Mouse (Mus musculus): ENCODE measurements around the gene Rere.
"Not testable (repeated sequence)": the region's sequence is repeated elsewhere in the genome, so short reads cannot be mapped to it uniquely, and the experiment has no call there.

Rere gene

DNA sequence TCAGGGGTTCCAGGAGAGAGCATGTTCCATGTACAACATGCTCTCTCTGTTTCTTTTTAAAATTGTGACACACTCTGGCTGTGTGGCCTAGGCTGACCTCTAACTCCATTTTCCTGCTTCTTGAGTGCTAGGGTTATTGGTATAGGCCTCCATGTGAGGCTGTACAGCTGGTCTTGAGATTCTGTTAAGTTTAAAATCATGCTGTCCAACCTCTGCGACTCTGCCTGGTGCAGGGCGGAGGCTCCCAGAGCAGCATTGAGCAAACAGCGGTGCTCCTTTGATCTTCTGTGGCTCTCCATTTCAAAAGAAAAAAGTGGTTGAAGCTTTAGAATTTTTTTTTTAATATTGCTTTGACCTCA is 302.3 kb downstream of the Rere start:
- in situ Hi-C loops (cut with MboI; ENCODE audit: unreplicated experiment in 2 of 2): loop anchor here in 1 of 2 experiments (5.0 kb wide), 1 partner anchor 46 kb away; no protein-coding TSS in a partner anchor

DNA sequence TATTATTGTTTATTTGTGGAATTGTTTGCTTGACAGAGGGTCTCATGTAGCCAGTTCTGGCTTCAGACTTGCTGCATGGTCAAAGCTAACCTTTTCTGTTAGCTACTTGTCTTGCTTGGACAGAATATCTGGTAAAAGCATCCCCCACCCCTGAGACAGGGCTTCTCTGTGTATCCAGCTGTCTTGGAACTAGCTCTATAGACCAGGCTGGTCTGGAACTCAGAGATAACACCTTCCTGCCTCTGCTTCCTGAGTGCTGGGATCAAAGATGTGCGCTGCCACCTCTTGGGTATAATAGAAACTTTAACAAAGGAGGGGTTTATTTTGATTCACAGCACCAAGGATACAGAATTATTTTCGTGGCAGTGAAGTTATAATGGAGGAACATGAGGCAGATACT is 304.4 kb downstream of the Rere start:
- in situ Hi-C loops (cut with MboI; ENCODE audit: unreplicated experiment in 2 of 2): no loop called here

DNA sequence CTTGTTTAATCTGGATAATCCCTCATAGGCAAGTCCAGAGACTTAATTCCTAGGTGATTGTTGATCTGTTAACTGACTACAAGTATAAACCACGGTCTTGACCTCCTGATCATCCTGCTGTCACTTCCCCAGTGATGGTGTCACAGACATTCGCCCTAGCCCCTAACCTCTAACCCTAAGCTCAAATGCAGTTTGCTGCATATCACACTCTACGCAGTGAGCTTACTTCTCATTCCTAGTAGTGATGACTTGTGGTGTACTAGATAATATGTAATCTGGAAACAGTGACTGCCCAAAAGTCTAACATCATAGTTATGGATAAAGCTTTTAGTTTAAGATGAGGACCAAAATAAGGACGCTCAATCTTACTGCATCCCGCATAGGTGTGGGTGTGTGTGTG is 304.8 kb downstream of the Rere start:
- in situ Hi-C loops (cut with MboI; ENCODE audit: unreplicated experiment in 2 of 2): no loop called here

DNA sequence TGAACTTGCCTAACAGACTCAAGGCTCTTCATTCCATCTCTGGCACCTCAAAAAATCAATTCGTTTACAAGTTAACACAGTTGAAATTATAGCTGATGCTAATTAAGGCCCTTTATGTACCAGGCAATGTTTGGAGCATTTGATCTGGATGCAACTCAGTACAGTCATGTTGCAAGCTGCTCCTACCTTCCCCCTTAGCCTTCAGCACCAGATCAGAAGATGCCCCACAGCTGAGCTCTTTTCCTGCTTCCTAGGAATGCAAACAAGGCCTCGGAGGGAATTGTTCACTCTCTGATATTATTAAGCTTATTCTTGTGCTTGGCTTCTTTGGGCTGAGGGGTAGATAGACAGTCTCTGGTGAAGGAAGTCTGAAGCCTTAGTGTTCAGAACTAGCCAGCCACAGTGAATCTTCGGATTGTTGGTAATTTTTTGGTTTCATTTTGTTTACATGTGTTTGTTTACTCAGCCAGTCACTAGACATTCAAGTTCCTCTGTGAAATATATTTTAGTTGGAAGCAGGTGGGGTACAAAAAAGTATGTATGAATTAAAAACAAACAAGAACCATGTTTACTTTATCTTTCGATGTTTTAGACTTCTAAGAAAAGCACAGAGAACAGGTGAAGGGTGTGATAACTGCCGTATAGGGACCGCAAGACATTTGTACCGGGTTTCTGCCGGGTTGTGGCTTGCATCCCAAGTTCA is 306.3 kb downstream of the Rere start:
- in situ Hi-C loops (cut with MboI; ENCODE audit: unreplicated experiment in 2 of 2): no loop called here

DNA sequence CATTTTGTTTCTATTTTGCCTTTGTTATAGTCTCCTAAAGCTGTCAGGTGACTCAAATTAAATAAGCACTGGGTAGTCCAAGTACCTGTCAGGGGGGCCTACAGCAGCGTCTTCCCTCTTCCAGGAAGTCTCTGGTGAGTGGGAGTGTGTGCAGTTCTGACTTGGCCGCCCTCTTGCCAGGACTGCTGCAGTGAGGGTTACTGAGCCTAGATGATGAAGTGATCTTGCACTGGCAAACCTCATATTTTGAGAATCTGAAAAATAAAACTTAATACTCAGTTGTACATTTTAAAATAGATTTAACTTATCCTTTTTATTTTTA is 306.8 kb downstream of the Rere start:
- in situ Hi-C loops (cut with MboI; ENCODE audit: unreplicated experiment in 2 of 2): no loop called here

DNA sequence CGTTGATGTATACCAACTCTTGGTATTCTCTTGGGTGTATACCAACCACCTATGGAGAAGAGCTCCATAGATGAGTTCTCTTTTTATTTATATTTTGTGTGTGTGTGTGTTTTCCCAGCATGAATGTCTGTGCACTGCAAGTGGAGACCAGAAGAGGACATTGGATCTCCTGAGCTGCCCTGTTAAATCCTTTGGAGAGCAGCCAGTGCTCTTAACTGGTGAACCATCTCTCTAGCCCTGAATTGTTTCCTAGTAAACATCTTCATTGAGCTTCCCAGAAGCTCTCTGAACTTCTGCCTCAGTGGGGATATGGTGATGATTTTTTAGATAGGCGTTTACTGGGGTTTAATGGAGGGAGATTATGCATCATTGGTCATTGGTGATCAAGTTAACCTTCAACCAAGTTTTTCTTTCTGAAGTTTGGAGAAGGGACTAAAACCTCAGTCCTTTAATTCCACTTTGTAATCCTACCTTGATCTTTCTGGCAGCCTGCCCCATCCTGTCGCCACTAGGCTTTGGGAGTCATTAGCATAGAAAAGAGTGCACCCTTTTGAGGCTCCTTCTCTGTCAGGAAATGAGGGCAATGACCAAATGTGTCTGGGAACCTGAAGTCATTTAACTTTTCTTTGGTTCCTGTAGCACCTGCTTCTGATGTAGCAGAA is 309.3 kb downstream of the Rere start:
- in situ Hi-C loops (cut with MboI; ENCODE audit: unreplicated experiment in 2 of 2): no loop called here

DNA sequence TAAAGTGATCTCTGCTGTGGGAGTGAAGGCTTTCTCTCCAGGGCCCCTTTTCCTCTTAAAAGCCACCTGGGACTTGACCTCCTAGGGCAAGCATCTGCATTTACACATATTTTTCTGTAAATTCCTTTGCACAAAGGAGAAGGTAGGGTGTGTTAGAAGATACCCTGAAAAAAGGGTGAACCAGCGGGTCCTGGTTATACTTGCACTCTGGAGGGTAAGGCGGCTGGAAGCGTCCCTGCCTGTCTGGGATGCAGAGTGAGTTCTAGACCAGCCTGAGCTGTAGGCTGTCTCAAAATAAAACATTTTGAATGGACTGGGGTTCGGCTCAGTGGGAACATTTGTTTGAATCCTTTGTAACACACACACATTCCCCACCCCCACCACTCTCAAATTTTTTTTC is 310.2 kb downstream of the Rere start:
- in situ Hi-C loops (cut with MboI; ENCODE audit: unreplicated experiment in 2 of 2): no loop called here

DNA sequence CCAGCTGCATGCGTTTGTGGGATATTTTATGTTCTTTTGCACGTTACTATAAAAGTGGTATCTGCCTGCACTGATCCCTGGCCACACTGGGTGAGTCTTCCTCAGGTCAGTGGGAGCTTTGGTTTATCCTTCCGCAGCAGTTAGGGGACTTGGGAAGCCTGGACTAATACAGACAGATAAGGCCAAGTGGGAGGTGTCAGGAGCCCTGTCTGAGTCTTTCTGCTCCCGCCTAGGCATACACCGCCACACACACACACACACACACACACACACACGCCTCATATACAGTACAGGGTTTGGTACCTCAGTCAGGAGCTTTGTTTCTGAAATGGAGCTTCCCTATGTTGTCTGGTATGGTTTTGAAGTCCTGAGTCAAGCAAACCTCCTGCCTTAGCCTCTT is 310.6 kb downstream of the Rere start:
- in situ Hi-C loops (cut with MboI; ENCODE audit: unreplicated experiment in 2 of 2): no loop called here

DNA sequence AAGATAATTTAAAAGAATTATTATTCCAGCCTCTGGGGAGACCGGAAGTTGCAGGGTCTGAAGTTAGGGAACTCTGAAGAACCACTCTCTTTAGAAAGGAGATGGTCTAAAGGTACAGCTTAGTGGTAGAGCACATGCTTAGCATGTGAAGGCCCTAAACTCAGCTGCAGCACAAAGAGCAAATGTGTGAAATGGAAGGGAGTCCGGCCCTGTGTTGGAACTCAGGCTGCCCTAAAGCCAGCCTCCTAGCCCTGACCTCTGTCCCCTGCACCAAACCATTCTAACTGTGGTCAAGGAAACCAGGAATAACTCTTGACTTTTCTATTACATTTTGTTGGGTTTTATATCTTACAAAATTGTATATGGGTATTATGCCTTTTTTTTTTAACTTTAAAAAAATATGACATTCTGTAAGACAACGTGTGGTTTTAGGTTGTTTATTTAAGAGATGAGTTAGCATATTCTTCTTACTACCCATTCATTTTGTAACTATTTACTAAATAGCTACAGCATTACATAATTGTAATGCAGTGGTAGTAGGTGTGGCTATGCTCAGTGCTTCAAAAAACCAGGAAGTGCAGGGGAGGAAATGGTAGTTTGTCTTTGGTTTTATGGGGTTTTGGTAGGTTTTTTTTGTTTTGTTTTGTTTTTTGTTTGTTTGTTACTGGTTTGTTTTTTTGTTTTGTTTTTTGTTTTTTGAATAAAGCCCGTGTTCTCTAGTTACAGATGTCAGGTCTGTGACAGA is 312.2 kb downstream of the Rere start:
- in situ Hi-C loops (cut with MboI; ENCODE audit: unreplicated experiment in 2 of 2): no loop called here

DNA sequence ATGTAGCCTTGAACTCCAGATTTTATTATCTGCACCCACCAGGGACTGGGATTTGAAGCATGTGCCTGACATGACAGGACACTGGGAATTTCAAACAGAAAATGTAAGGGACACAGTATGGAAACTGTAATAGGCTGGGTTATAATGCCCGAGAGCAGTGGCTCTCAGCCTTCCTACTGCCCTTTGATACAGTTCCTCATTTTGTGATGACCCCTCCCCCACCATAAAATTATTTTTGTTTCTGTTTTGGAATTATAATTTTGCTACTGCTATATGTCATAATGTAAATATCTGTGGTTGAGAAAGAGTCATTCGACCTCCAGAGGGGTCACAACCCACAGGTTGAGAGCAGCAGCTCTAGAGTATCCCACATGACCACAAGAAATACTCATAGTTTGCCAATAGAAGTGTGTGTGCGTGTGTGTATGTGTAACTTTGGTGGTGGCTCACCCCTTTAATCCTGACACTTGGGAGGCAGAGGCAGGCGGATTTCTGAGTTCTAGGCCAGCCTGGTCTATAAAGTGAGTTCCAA is 312.9 kb downstream of the Rere start:
- in situ Hi-C loops (cut with MboI; ENCODE audit: unreplicated experiment in 2 of 2): no loop called here

DNA sequence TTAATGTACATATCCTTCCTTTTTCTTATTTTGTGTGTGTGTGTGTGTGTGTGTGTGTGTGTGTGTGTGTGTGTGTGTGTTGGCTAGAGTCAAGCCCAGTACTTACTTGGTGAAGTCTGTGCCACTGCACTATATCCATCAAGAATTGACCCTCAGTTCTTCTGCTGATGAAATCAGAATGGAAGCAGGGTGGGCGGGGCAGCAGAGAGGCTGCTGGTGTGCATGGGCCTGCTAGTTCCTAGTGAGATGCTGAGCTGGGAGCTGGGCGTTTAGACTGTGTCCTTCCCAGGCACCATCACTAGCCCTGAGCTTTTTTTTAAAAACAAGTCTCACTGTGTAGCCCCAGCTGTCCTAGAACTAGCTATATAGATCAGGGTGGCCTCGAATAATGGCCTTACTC is 313.6 kb downstream of the Rere start:
- in situ Hi-C loops (cut with MboI; ENCODE audit: unreplicated experiment in 2 of 2): no loop called here

DNA sequence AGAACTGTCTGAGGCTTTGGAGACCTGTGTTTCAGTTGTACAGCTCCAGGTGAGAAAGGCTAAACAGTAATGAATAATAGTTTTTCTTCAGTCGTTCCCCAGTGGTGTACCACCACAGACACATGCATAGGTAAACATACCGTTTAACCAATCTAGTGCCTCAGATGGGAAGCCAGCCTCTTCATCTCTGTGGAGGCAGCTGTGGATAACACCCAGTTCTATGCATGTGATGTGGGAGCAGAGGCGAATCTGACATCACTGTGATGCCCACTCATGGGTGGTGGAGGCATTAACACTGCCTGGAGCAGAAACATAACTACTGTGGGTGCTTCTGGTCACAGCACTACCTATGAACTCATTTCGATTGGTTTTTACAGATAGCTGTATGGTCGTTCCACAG is 314.5 kb downstream of the Rere start:
- in situ Hi-C loops (cut with MboI; ENCODE audit: unreplicated experiment in 2 of 2): no loop called here

DNA sequence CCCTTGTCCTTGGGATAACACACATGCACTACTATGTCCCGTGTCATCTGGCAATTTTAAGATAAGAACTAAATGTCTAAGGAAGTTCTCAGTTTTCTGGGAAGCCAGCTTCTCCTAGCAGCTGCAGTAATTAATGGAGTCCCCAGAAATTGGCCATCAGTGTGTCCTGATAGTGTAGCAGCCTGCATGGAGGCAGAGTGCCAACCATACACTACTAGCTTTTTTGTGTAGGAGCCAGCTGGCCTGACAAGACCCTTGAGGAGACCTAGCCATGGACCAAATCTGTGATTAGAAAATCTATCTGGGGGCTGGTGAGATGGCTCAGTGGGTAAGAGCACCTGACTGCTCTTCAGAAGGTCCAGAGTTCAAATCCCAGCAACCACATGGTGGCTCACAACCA is 317.2 kb downstream of the Rere start:
- in situ Hi-C loops (cut with MboI; ENCODE audit: unreplicated experiment in 2 of 2): no loop called here

DNA sequence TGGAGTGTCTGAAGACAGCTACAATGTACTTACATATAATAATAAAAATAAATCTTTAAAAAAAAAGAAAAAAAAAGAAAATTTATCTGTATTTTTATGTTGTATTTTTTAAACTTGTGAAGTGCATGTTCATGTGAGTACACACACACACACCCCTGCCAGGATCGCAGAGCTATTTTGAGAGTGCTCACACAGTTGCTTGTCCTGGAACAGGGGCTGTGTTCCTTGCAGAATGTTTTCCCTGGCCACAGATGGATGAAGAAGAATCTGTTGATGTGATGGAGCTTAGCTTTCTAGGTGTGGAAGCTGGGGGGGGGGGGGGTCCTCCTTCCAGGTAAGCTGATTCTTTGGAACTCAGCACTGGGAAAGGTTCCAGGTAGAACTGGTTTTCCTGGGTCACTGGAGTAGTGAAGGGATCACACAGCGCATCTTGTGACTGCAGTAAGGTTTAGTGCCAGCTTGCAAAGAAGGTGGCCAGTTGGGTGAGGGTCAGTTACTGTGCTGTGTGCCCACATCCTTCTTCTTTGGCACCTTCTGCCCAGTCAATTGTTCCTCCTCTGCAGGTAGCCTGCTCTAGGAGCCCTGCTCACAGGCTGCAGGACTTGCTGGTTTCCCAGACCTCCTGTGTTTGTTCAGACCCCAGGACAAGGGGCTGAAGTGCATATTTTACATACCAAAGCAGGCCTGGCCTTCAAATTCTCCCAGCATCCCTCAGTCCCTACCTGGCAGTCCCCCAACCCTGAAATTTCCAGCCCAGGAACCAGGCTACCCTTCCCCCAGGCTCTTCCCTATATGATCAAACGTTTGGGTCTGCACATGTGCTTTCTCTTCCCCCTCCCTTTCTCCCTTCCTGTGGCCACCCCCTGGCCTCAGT is 317.9 kb downstream of the Rere start:
- in situ Hi-C loops (cut with MboI; ENCODE audit: unreplicated experiment in 2 of 2): no loop called here

DNA sequence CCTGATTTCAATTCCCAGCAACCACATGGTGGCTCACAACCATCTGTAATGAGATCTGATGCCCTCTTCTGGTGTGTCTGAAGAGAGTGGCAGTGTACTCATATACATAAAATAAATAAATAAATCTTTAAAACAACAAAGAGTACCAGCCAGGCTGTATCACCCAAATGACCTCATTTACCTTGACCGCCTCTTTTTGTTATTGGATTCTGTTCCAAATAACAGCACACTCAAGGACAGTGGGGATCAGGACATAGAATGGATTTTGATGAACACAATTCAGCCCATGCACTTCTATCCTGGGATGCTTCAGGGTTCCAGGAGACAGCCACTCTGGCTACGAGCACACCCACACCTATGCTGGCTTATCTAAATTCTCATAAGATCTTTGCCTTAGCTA is 319.1 kb downstream of the Rere start:
- in situ Hi-C loops (cut with MboI; ENCODE audit: unreplicated experiment in 2 of 2): not testable (repeated sequence)

DNA sequence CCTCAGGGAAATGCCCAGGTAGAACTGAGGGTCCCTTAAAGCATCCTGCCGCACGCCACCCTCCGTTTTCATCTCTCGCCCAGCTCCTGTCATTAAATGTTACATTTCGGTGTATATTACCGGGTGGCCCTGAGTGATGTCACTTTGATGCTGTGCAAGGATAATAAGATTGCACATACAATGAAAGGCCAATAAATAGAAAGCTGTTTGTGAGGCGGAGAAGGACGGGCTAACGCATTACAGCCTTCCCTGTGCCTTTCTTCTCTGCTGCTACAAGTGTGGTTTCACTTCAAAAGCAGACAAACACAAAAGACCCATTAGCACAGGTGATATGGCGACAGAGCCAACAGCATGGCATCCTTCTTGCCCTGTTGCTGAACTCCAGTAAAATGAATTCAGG is 320.0 kb downstream of the Rere start:
- in situ Hi-C loops (cut with MboI; ENCODE audit: unreplicated experiment in 2 of 2): no loop called here

DNA sequence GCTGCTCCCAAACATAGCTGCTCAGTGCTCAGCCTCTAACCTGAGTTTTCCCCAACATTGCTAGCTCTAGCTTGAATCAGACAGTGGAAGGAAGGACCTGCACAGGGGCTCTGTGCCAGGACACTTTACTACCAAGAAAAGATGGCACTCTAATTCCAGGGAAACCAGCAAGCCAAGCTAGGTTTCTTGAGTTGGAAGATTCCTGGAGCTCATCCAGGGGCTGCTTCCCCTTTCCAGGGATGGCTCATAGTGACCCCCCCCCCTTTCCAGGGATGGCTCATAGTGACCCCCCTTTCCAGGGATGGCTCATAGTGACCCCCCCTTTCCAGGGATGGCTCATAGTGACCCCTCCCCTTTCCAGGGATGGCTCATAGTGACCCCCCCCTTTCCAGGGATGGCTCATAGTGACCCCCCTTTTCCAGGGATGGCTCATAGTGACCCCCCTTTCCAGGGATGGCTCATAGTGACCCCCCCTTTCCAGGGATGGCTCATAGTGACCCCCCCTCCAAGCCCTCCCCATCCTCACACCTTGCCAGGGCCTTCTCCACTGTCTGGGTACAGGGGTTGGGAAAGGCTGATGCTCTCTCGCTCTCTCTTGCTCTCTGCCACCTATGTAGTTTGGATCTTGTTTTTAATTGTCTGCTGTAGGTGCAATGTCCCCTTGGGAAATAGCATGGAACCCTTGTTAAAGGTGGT is 322.1 kb downstream of the Rere start:
- in situ Hi-C loops (cut with MboI; ENCODE audit: unreplicated experiment in 2 of 2): no loop called here

DNA sequence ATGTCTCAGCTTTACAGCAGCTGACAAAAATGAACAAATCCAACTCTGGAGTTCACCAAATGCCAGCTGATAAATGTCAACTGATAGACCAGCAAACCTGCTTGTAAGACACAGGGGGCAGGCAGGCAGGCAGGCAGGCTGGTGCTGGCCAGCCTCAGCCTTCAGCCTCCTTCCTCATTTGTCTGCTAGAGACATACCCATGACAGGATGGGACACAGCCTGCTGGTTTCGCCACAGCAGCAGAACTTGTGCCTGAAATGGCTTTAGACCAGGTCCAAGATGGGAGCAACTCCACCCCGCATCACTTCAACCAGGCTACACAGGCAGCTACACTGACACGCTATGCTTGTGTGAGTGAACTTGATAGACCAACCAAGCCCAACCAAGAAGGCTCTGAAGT is 324.4 kb downstream of the Rere start:
- in situ Hi-C loops (cut with MboI; ENCODE audit: unreplicated experiment in 2 of 2): no loop called here

DNA sequence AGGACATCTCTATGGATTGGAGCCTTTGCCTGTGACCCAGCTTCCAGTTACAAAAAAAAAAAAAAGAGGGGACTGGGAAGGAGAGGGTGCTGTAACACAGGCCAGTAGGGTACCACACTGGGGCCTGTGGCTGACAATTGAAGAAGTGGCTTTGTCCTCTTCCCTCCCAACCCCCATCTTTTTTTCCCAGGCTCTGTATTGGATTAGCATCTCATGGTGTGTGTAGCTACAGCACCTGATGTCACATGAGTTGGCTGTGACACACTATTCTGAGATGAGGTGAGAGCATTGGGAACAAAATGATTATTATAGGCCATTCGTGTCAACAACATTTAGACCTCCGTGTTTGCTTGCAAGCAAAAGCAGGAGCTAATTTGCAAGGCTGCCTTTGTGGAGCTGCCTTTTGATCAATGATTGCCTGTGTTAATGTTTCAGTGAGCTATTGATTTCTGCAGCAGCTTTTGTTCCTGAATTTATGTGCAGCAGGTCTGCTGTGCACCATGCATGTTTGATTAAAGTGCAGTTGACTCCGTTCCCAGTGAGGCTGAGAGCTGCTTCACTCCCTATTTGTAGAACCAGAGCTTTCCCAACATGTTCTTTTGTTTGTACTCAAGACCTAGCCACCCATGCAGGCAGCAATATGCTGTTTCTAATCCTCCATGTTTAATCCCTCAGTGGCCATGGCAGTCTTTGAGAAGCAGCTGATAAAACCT is 325.2 kb downstream of the Rere start:
- in situ Hi-C loops (cut with MboI; ENCODE audit: unreplicated experiment in 2 of 2): no loop called here

DNA sequence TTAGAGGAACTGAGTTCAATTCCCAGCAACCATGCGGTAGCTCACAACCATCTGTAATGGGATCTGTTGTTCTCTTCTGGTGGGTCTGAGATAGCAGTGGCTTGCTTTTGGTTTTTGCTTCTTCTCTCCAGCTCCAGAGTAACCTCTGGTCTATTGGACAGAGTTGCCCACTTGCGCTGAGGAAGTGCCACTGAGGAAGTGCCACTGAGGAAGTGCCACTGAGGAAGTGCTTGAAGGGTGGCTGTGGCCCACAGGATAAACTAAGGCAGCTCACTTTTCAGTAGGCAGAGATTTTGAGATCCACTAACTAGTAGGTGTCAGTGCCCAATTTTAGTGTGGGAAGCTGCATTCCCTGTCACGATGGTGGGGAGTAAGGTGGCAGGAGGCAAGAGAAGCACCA is 327.2 kb downstream of the Rere start:
- in situ Hi-C loops (cut with MboI; ENCODE audit: unreplicated experiment in 2 of 2): no loop called here
